Mouse (Mus musculus): ENCODE measurements around the gene Sec24b. TPM values are rescaled to one million over a fixed set of nuclear protein-coding genes. Genes with fewer than 3 reads are reported as not detected.

The Sec24b gene
- total and polyA plus RNA-seq, 2 experiments from 2014 or later, result 12.9 to 22.7 TPM

DNA sequence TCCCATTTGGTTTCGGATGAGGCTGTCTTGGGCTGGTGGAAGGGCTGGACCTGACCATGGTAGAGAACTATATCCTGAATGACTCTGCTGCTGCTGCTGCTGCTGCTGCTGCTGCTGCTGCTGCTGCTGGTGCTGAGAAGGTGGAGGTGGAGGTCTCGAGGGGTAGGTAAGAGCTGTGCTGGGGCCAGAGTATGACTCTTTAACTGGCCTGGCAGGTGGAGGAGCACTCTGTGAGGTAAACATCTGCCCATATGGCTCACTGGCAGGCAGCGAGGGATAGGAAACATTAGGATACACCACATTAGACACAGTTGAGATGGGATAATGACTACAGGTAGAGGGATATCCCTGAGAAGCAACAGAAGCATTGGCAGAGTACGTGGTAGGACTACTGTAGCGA lies 20.6 kb downstream of the Sec24b start:
- no peaks in the 10 kb centered on the region for H3K27me3 ChIP-seq (ENCODE audit: control insufficient read depth, insufficient read depth, low read length)
- TF ChIP-seq CTCF (IDR thresholded peaks at IDR 0.05; ENCODE audit: low read depth), result no peak
- no peak for TF ChIP-seq EP300 (IDR thresholded peaks at IDR 0.05; ENCODE audit: low read depth)
- WGBS, result 96% methylated on average over 5 of the region's 5 CpGs
- no peak overlapping the region for H3K4me2 ChIP-seq (ENCODE audit: low read depth, low read length)
- H3K9me3 ChIP-seq (replicated peaks; ENCODE audit: control insufficient read depth, low read length), result peaks cover 9% of the 10 kb centered on the region
- H3K27ac ChIP-seq (ENCODE audit: low read depth), result no peak overlapping the region
- DNase-seq (ENCODE audit: low spot score) (no peak), ATAC-seq (ENCODE audit: insufficient read depth, low read depth) (no peak)
- peaks cover 34% of the 10 kb centered on the region for H3K36me3 ChIP-seq (replicated peaks; ENCODE audit: control insufficient read depth, insufficient read depth, low read length)
- no peak overlapping the region for H3K4me3 ChIP-seq (ENCODE audit: low read depth, low read length)
- H3K4me1 ChIP-seq (ENCODE audit: control insufficient read depth, insufficient read depth), result peaks cover 7% of the 10 kb centered on the region; the same call in 1 of the 2 replicates
- no peak overlapping the region for H3K9ac ChIP-seq (replicated peaks; ENCODE audit: low read depth, low read length)

DNA sequence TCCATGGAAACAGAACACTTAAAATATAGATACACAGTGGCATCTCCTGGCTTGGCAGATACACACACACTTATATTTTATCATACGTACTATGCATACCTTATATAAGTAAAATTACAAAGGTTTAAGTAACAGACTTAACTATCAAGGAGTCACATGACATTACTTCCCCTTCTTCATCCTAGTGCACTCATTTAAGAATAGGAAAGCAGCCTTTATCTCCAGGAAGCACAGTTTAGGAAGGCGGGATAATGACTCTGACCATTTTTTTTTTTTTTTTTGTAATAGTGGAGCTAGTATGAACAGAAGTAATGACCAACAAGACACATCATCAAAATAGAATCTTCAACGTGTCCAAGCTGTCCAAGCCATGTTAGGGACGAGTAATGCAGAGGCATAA lies 21.3 kb downstream of the Sec24b start:
- H3K9me3 ChIP-seq (replicated peaks; ENCODE audit: control insufficient read depth, low read length), result peaks cover 9% of the 10 kb centered on the region
- WGBS, result 78% methylated on average over 4 of the region's 4 CpGs
- H3K4me2 ChIP-seq (ENCODE audit: low read depth, low read length), result no peak overlapping the region
- no peak for DNase-seq (ENCODE audit: low spot score)
- H3K27ac ChIP-seq (ENCODE audit: low read depth), result no peak overlapping the region
- peaks cover 7% of the 10 kb centered on the region; the same call in 1 of the 2 replicates for H3K4me1 ChIP-seq (ENCODE audit: control insufficient read depth, insufficient read depth)
- H3K27me3 ChIP-seq (ENCODE audit: control insufficient read depth, insufficient read depth, low read length), result no peaks in the 10 kb centered on the region
- H3K36me3 ChIP-seq (replicated peaks; ENCODE audit: control insufficient read depth, insufficient read depth, low read length), result peaks cover 39% of the 10 kb centered on the region
- H3K9ac ChIP-seq (replicated peaks; ENCODE audit: low read depth, low read length), result no peak overlapping the region
- no peak for ATAC-seq (ENCODE audit: insufficient read depth, low read depth)
- TF ChIP-seq EP300 (IDR thresholded peaks at IDR 0.05; ENCODE audit: low read depth) (no peak), CTCF (IDR thresholded peaks at IDR 0.05; ENCODE audit: low read depth) (no peak)
- no peak overlapping the region for H3K4me3 ChIP-seq (ENCODE audit: low read depth, low read length)

- WGBS, result 72% methylated on average over 5 of the region's 5 CpGs
- Histone ChIP-seq H3K27me3 (ENCODE audit: control insufficient read depth, insufficient read depth, low read length) (no peaks in the 10 kb centered on the region), H3K4me3 (ENCODE audit: low read depth, low read length) (no peak overlapping the region), H3K36me3 (replicated peaks; ENCODE audit: control insufficient read depth, insufficient read depth, low read length) (peaks cover 92% of the 10 kb centered on the region), H3K4me1 (ENCODE audit: control insufficient read depth, insufficient read depth) (0 out of 2 replicates have a peak, but pooled peaks cover 5% of the 10 kb centered on the region), H3K27ac (ENCODE audit: low read depth) (no peak overlapping the region), H3K4me2 (ENCODE audit: low read depth, low read length) (no peak overlapping the region), H3K9me3 (replicated peaks; ENCODE audit: control insufficient read depth, low read length) (no peaks in the 10 kb centered on the region), H3K9ac (replicated peaks; ENCODE audit: low read depth, low read length) (no peak overlapping the region)
- TF ChIP-seq CTCF (IDR thresholded peaks at IDR 0.05; ENCODE audit: low read depth) (no peak), EP300 (IDR thresholded peaks at IDR 0.05; ENCODE audit: low read depth) (no peak)
- ATAC-seq (ENCODE audit: insufficient read depth, low read depth), result no peak
- no peak for DNase-seq (ENCODE audit: low spot score)
Observed at GRCm38 (mm10) chr3:130028741-130029140, 32.6 kb downstream of the Sec24b start.

GRCm38 (mm10) chr3:130026181-130026580 lies 35.2 kb downstream of the Sec24b start:
- no peak for TF ChIP-seq EP300 (IDR thresholded peaks at IDR 0.05; ENCODE audit: low read depth)
- TF ChIP-seq CTCF (IDR thresholded peaks at IDR 0.05; ENCODE audit: low read depth), result no peak
- ATAC-seq (ENCODE audit: insufficient read depth, low read depth) (no peak), DNase-seq (ENCODE audit: low spot score) (no peak)
- no peak overlapping the region for H3K4me2 ChIP-seq (ENCODE audit: low read depth, low read length)
- peaks cover 79% of the 10 kb centered on the region for H3K36me3 ChIP-seq (replicated peaks; ENCODE audit: control insufficient read depth, insufficient read depth, low read length)
- no peaks in the 10 kb centered on the region for H3K9me3 ChIP-seq (replicated peaks; ENCODE audit: control insufficient read depth, low read length)
- WGBS, result 64% methylated on average over 10 of the region's 10 CpGs
- H3K4me1 ChIP-seq (ENCODE audit: control insufficient read depth, insufficient read depth), result 0 out of 2 replicates have a peak, but pooled peaks cover 5% of the 10 kb centered on the region
- H3K27ac ChIP-seq (ENCODE audit: low read depth), result no peak overlapping the region
- H3K27me3 ChIP-seq (ENCODE audit: control insufficient read depth, insufficient read depth, low read length), result no peaks in the 10 kb centered on the region
- no peak overlapping the region for H3K4me3 ChIP-seq (ENCODE audit: low read depth, low read length)
- H3K9ac ChIP-seq (replicated peaks; ENCODE audit: low read depth, low read length), result no peak overlapping the region

DNA sequence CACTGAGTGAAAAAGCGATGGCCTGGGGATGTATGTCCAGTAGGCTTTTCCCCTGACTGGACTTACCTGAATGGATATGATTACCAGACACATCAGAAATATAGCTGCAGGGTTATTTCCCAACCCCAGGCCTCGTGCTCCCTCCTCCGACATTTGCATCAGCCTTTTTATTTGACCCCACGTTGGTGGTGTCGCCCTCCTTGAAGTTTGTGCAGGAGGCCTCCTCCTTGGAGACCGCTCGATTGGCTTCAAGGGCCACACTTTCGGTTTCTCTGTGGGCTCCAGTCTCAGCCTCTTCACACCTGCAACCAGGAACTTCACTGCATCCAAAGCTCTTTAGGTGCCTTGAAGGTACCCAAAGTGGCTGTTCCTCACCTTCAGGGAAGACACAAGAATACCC lies 35.8 kb downstream of the Sec24b start:
- 89% methylated on average over 8 of the region's 8 CpGs for WGBS
- Histone ChIP-seq H3K4me3 (ENCODE audit: low read depth, low read length) (no peak overlapping the region), H3K27me3 (ENCODE audit: control insufficient read depth, insufficient read depth, low read length) (no peaks in the 10 kb centered on the region), H3K9ac (replicated peaks; ENCODE audit: low read depth, low read length) (no peak overlapping the region), H3K4me1 (ENCODE audit: control insufficient read depth, insufficient read depth) (0 out of 2 replicates have a peak, but pooled peaks cover 5% of the 10 kb centered on the region), H3K36me3 (replicated peaks; ENCODE audit: control insufficient read depth, insufficient read depth, low read length) (peaks cover 73% of the 10 kb centered on the region), H3K27ac (ENCODE audit: low read depth) (no peak overlapping the region), H3K4me2 (ENCODE audit: low read depth, low read length) (no peak overlapping the region), H3K9me3 (replicated peaks; ENCODE audit: control insufficient read depth, low read length) (no peaks in the 10 kb centered on the region)
- ATAC-seq (ENCODE audit: insufficient read depth, low read depth) (no peak), DNase-seq (ENCODE audit: low spot score) (no peak)
- TF ChIP-seq CTCF (IDR thresholded peaks at IDR 0.05; ENCODE audit: low read depth) (no peak), EP300 (IDR thresholded peaks at IDR 0.05; ENCODE audit: low read depth) (no peak)

GRCm38 (mm10) chr3:130012943-130013342 lies 48.4 kb downstream of the Sec24b start:
- Histone ChIP-seq H3K9me3 (replicated peaks; ENCODE audit: control insufficient read depth, low read length) (no peaks in the 10 kb centered on the region), H3K9ac (replicated peaks; ENCODE audit: low read depth, low read length) (no peak overlapping the region), H3K4me3 (ENCODE audit: low read depth, low read length) (no peak overlapping the region), H3K27me3 (ENCODE audit: control insufficient read depth, insufficient read depth, low read length) (no peaks in the 10 kb centered on the region), H3K4me2 (ENCODE audit: low read depth, low read length) (no peak overlapping the region), H3K4me1 (ENCODE audit: control insufficient read depth, insufficient read depth) (no peaks in the 10 kb centered on the region), H3K27ac (ENCODE audit: low read depth) (no peak overlapping the region), H3K36me3 (replicated peaks; ENCODE audit: control insufficient read depth, insufficient read depth, low read length) (peaks cover 33% of the 10 kb centered on the region)
- ATAC-seq (ENCODE audit: insufficient read depth, low read depth), result no peak
- TF ChIP-seq EP300 (IDR thresholded peaks at IDR 0.05; ENCODE audit: low read depth) (no peak), CTCF (IDR thresholded peaks at IDR 0.05; ENCODE audit: low read depth) (no peak)
- no peak for DNase-seq (ENCODE audit: low spot score)
- WGBS, result 80% methylated on average over 2 of the region's 2 CpGs
